Mouse (Mus musculus) E14TG2a.4 (cell line): Measurements from ENCODE around the gene Ptges3.

Experiments used
- CTCF ChIP-seq: conservative IDR thresholded peaks from 2 replicates; pipeline ENCODE4 v1.5.1; 2014; ENCODE audit warnings: low read length
- NANOG ChIP-seq: IDR thresholded peaks from 2 replicates; pipeline ENCODE4 v1.6.1; 2014; ENCODE audit warnings: borderline replicate concordance, low read length, mixed read lengths
- POU5F1 ChIP-seq: IDR thresholded peaks from 2 replicates; pipeline ENCODE4 v1.6.1; 2014; ENCODE audit warnings: low read length, borderline replicate concordance

GRCm38 (mm10) chr10:128061109-128061508 is 2.4 kb downstream of the Ptges3 start:
- TF ChIP-seq CTCF, result no peak
- no peak for TF ChIP-seq POU5F1
- TF ChIP-seq NANOG, result no peak
